Mouse (Mus musculus) cerebellum, postnatal 4 days (tissue): ENCODE measurements around the gene Isyna1.
"Not testable (repeated sequence)": the region's sequence is repeated elsewhere in the genome, so short reads cannot be mapped to it uniquely, and the experiment has no call there.

Source experiments
- DNase-seq, 2 experiments: peaks; one replicate each; pipeline ENCODE4 v3.0.0; 2022; ENCODE audit warnings: low spot score in 2 of 2, mixed read lengths in 1 of 2

Isyna1 gene

DNA sequence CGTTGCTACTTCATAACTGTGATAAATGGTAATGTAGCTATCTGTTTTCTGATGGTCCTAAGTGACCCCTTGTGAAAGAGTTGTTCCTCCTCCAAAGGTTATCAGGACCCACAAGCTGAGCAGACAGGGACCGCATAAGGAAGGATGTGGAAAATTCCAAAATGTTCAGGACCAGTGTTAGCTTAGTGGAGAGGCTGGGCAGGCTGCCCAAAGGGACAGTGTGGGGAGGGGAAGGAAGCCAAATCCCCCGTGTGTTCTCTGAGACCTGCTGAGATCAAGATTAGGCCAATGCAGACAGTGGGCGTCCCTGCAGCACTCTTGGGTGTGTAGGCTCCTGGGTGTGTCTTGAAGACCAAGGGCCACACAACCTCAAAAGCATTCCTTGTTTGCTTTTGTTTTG lies 19.3 kb upstream of the Isyna1 start:
- DNase-seq, result no peak

DNA sequence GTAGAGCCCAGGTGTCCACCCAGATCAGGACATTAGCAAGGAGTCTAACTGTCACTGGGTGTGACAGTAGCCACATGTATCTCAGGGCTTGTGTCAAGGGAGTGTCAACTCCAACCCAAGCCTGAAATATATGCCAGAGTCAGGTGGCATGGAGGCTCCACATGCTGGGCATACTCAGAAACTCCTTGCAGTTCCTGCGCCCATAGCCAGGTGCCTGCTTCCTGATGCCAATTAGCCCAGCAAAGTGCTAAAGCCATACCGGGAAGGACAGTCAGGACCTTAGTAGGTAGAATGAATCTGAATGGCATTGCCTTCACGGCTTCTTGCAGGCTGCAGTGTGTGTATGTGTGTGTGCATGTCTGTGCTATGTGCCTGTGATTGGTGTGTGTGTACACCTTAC lies 17.0 kb upstream of the Isyna1 start:
- no peak for DNase-seq

DNA sequence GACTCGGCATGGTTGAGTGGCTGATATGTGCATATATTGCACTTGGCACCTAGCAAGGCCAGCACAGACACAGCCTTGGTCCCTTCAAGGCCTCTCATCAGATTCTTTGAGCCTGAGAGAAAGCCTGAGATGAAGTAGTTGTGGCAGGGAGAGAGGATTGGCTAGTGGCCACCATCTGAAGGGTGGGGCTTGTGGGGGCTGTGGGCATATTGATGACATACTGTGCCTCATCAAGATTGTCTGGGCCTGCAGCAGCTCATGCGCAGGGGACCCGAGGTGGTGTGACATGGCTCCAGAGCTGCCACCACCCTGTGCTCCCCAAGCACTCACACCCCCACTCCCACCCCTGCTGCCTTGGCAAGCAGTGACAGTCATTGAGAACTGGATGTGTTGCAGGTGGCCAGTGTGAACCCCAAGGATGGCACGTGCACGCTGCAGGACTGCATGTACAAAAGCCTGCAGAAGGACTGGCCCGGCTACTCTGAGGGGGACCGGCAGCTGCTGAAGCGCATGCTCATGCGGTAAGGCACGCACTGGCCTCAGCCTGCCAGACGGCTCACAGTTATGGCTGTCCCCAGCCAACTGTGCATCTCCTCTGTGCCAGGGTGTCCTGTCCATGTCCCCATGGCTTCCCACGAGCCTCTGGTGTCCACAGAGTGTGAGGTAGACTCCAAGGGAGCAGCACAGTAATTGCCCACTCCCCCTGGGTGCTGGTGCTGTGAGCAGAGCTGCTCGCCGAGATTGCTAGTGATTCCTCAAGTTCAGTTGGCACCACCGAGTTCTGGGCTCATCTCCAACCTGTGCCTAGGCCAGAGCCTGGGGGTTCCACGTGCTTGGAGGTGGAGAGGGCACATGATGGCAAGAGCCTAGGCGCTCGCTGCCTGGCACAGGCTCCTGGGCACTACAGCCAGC lies 10.4 kb upstream of the Isyna1 start:
- DNase-seq, result peak in 1 of 2 experiments; percentile 63

DNA sequence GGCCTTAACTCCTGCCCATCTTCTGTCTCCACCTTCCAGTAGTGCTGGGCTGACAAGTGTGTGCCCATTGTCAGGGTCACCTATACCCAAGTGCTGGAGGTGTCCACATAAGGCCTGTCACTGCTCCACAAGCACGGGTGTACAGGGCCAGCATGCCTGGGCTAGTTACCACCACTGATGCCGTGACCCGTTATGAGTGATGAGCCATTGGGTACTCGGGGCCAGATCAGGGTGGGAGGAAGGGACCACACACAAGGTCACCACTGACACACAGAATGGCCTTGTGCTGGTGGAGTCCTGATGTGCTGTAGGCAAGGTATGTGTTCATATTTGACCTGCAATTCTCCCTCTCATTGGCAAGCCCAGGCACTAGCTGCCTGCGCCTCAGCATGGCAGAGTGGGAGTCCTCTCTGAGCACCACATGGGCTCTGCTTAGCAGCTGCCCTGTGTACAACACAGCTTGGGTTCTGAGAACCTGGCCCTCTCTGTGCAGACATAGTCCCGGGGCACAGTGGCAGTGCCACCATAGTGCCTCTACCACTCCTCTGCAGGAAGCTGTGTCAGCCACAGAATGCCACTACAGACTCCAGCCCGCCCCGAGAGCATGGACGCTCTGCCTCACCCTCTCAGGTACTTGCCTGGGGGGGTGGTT lies 9.4 kb upstream of the Isyna1 start:
- no peak for DNase-seq

DNA sequence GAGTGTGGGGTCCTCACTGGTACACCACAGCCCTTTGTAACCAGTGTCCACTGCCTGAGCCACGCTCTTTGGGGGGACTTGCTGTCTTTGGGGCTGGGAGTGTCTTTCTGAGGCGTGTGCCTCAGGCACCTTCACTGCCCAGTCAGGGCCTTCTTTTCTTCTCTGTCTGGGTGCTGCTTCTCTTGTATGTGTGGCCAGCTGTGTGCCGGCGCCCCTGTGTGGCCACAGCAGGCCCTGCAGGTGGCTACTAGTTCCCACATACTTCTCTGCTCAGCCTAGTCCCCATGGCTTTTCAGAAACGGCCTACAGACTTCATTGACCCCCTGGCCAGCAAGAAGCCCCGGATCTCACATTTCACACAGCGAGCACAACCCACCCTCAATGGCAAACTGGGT lies 8.9 kb upstream of the Isyna1 start:
- peak in 1 of 2 experiments; percentile 51 for DNase-seq

DNA sequence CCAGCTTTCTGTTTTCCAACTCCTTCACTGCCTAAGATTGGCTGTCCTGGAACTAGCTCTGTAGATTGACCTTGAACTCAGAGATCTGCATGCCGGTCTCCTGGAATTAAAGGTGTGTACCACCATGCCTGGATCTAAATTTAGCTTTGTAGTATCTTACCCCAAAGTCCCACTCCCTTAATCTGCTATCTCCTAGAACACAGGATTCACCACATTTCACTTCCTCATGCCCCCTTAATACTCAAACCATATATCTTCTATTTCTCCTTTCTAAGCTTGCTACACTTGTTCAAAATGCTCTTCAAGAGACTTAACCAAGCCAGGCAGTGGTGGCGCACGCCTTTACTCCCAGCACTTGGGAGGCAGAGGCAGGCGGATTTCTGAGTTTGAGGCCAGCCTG lies 6.2 kb upstream of the Isyna1 start:
- not testable (repeated sequence) for DNase-seq

DNA sequence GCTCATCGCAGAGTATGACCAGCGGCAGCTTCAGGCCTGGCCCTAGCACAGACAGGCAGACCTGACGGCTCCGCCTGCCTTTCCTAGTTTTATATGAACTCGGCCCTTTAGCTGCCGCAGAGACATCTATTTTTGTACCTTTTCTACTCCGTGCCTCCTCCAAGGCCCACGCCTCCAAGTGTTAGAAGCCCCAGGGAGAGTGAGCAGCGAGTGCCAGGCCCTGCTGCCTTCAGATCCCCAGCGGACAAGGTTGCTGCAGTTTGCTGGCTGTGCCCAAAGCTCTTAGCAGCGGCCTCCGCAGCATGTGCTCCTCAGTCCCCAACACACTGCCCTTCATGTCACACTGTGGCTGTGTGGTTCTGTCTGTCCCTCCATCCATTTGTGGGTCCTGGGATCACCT lies 2.6 kb upstream of the Isyna1 start:
- no peak for DNase-seq

DNA sequence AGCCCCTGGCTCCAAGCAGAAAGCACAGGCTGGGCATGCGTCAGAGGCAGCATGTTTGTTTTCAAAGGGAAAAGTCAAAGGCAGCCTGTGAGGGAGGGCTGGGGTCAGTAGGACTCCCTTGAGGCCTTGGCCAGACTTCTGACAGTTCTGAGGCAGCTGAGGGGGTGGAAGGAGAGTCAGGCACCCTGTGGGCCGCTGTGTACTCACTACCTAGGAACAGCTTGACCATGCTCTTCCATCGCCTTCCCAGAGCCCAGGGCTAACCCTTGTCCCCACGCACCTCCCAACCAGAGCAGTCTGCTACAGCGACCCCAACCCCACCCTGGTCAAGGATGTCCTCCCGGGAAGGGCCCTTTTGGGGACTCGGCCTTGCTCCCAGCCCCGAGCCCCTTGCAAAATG lies 1.0 kb upstream of the Isyna1 start:
- no peak for DNase-seq

DNA sequence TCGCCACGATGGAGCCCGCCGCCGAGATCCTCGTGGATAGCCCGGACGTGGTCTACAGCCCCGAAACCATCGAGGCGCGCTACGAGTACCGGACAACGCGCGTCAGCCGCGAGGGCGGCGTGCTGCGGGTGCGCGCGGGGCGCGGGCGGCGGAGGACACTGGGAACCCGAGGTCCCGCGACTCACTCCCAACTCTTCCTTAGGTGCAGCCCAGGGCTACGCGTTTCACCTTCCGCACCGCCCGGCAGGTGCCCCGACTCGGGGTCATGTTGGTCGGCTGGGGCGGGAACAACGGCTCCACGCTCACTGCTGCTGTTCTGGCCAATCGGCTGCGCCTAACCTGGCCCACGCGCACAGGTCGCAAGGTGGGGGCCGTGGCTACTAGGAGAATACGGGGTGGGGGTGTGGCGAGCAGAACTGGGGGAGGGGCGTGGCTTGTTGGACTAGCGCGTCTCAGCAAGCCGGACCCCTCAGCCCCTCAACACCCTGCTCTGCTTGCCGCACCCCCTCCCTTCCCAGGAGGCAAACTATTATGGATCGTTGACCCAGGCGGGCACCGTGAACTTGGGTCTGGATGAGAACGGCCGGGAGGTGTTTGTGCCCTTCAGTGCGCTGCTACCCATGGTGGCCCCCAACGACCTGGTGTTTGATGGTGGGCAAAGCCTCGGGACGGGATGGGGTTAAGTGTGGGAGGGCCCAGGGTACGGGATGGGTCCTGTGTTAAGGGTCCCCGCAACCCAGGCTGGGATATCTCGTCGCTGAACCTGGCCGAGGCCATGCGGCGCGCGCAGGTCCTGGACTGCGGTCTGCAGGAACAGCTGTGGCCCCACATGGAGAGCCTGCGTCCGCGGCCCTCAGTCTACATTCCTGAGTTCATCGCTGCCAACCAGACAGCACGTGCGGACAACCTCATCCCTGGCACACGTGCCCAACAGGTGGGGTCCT lies 720 bp downstream of the Isyna1 start:
- peak in 1 of 2 experiments; percentile 39 for DNase-seq

DNA sequence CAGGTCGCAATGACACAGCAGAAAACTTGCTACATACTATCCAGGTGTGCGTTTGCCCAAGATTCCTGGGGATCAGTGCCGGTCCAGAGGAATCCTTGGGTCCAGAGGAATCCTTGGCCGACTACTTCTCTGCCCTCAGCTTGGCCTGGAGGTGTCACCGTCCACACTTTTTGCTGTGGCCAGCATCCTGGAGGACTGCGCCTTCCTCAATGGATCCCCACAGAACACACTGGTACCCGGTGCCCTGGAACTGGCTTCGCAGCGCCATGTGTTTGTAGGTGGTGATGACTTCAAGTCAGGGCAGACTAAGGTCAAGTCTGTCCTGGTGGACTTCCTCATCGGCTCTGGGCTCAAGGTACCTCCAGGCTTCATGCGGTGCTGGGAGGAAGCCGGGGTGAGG lies 1.6 kb downstream of the Isyna1 start:
- DNase-seq, result no peak

DNA sequence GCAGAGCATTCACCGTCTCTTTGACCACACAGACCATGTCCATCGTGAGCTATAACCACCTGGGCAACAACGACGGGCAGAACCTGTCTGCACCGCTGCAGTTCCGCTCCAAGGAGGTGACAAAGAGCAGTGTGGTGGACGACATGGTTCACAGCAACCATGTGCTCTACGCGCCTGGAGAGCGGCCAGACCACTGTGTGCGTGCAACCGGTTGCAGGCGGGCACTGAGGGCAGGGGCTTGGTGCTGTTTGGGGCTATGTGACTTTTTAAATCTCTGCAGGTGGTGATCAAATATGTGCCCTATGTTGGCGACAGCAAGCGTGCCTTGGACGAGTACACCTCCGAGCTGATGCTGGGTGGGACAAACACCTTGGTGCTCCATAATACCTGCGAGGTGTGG lies 2.0 kb downstream of the Isyna1 start:
- no peak for DNase-seq

DNA sequence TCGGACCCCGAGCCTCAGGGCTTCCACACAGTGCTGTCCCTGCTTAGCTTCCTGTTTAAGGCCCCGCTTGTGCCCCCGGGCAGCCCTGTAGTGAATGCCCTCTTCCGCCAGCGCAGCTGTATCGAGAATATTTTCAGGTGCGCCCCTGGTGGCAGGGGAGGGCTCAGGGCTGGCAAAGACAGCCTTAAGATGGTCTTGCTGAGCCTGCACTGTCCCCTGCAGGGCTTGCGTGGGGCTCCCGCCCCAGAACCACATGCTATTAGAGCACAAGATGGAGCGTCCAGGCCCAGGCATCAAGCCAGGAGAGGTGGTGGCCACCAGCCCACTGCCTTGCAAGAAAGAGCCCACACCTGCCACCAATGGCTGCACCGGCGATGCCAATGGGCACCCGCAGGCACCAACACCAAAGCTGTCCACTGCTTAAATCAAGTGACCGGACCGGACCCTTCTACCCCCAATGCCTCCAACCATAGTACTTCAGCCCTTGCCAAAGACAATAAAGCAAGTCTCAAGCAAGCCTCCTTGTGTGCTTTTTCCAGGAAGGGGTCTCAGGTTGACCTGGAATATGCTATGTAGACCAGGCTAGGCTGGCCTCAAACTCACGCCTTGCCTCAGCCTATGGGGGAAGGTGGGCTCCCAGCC lies 2.7 kb downstream of the Isyna1 start:
- DNase-seq, result peak in 1 of 2 experiments; percentile 49

DNA sequence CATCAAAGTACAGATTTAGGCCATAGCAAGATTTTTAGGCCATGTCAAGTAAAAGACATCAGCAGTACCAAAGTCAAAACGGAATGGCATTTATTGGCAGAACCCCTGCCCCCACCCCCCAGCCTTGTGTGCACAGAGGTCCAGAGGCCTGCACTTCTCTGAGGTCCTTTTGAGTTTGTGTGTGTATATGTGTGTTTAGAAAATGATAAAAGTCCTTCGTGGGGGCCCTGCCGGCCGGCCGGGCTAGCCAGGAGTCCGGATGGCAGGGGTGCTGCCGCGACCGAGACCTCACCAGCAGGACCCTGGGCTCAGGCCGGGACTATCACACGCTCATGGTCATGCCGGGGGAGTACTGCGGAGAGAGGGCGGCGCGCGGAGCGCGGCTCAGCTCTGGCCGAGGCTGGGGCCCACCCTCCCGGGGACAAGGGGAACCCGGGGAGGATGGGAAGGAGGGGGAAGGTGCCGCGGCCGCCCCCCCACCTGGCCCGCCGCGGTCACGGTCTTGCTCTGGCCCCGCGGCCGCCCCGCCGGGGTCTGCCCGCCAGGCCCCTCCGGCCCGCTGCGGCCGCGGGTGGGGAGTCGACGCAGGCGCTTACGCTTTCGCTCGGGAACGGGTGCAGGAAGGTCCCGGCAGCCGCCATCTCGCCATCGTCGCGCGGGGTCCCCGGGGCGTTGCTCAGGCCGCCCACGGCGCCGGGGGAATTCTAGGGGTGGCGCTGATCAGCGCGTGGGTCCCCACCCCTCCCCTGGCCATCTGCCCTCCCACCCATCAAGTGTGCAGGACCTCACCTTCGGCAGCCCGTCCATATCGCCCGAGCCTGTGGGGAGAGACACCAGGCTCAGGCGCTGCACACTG lies 3.5 kb downstream of the Isyna1 start:
- DNase-seq, result no peak

DNA sequence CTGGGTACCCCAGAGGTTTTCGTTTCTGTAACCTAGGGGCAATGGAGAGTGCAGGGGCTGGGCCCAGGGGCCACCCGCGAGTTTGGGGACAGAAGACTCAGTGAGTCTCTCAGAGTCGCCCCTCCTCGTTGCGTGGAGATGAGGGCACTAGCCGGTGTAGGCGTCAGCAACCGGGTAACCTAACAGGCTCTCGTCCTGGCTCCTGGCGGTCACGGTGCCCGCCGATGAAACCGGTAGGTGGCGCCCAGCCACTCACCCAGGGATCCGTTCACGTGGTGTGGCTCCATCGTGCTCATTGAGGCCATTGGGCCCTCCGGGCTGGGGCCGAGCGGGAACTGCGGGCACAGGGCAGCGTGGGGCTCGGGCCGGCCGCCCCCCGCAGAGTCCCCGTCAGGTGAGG lies 4.1 kb downstream of the Isyna1 start:
- peak in 1 of 2 experiments; percentile 83 for DNase-seq

DNA sequence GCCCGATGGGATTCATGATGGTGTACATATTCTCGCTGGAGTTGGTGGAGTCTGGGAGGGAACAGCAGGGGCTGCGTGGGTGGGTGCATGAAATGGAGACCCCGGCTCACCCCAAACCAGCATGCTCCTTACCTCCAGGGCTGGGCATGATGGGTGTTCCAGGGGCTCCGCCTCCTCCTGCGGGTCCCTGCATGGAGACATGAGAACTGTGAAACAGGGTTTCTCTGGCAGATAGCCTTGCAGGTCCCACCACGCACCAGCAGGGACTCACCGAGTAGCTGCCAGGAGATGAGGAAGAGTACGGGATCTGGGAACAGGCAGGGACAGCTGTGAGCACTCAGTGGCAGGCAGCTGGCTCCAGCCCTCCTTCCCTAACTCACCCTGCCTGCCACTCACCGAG lies 4.5 kb downstream of the Isyna1 start:
- DNase-seq, result no peak

DNA sequence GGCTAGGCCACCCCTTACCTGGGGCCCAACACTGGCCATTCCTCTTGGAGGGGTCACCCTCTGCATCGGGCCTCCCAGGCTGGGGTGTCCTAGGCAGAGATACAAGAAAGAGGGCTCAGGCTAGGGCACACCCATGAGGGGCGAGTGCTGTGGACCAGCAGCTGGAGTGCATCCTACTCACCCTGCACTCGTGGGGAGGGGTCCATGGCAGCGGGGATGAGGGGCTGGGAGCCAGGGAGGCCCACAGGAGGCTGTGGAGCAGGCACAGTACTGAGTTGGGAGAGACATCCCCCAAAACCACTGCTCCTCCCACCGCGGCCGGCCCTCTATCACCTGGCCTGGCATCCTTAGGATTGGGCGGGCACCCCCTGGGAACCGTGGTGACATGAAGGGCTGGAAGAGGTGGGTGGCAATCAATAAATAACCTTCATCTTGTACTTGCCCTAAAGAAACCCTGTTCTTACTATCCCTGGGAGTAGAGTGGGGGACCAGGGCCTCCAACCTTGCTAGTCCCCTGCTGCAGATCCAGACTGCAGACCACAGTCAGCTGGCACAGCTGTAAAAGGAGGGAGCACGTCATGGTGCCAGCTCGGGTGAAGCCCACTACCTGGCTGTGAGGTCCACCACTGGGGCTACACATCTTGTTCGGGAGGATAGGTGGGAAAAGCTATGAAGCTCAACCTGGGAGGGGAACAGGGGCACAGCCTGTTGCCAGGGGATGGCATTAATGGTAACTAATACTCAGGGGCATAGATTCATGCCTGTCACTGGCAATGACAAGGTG lies 5.5 kb downstream of the Isyna1 start:
- DNase-seq, result no peak

DNA sequence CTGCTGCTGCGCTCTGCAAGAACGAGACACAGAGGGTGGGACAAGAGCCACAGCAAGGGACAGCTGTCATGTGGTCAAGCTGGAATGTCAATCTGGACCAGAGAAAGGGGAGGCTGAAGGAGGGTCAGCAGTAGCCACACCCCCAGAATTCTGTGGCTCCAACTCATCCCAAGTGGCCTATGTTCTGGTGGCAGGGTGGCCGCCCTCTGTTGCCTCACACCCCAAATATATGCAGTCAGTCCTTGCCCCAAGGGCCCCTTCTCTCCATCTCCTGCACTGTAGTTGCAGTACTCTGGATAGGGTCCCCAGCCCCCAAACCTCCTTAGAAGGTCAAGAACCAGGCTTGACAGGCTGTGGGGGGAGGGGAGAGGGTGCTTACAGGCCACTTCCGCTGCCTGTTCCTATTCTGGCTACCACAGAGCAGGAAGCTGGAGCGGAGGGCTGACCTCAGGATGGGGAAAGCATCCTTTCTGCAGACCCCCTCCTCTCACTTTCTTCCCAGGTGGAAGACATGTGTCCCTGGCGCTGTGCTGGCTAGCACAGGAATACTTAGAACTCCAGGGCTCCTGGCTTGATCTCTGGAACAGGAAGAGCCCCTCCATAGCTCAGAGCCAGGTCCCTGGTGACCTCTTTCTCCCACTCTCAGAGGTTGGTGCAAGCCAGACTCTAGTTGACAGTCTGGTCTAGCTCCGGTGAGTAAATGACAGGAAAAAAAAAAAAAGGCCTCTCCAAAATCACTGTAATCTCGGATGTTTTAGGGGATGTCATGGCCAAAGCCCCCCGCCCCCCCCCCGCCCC lies 6.5 kb downstream of the Isyna1 start:
- DNase-seq, result no peak

DNA sequence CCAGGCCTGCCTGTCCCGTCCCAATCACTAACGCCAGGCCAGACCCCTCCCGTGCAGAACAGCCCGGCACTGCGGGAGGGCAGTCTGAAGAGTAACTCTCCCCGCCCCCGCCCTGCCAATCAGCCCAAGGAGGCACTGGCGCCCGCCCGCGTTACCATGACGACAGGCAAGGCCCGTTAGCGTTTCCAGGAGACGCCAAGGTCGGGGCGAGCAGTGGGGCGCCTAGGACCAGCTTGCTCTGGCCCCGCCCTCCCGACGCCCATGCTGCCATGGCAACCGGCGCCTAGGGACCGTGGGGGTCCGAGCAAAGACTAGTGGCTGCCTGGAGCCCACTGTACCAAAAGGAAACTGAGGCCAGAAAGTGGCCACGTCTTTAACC lies 7.1 kb downstream of the Isyna1 start:
- DNase-seq, result peak; percentile 79 to 93
